Mouse (Mus musculus) kidney, adult 11 months (tissue): ENCODE measurements at regions not wholly inside any gene's neighbourhood (a gene's known extent, or its start where the extent isn't known, plus 50 kb on each side); places are given as distances from the start of the nearest gene placed in this dataset.
A peak's percentile ranks its signal among the peaks of the same experiment; 100 is the strongest.

Experiments
- DNase-seq: peaks from one replicate; pipeline ENCODE4 v3.0.0; 2022

DNA sequence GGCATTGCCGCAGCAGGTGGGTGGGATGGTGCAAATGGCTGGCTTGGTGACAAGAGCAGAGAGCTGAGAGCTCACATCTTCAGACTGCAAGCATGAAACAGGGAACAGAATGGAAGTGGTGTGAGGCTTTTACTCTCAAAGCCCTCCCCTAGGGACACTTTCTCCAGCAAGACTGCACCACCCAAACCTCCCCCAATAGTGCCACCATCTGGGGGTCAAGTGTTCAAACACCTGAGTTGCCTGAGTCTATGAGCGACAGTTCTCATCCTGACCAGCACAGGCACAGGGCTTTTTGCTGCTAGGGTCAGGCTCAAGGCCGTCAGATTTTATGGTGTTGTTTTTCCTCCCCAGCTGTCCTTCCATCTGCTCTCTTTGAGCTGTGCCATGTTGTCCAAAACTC lies 337.9 kb upstream of the Eif4g2 start:
- DNase-seq, result no peak

DNA sequence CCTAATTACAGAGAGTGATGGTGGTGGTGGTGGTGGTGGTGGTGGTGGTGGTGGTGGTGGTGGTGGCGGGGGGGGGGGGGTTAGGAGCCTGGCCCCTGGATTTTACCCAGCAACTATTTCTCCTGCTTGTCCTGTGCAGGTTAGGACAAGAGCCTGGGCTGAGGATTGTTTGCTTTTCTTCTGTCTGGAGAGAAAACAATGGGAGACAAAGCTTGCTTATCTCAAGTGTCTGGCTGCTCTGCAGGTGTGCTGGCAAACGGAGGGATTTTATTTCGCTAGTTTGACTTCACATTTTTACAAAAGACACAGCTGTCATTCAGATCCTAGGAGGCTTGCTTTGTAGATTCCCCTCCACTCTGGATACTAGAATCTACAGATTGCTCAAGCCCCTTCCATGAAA lies 334.9 kb upstream of the Eif4g2 start:
- no peak for DNase-seq

DNA sequence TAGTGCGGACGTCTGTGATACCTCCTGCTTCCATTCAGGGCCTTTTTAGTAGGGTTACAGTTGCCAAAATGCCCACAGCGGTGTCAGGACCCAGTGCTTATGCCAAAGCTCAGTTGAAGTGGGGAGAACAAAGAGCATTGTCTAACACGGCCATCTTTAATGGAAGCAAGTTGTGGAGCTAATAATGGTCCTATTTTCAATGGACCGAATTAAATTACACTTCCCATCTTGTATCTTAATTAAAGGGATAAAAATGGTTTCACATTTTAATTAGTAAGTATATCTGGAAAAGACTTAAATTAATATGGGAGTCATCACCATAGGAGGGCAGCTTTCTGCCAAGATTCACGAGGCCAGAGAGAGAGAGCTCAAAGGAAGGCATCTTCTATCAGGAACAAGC lies 333.2 kb upstream of the Eif4g2 start:
- no peak for DNase-seq

DNA sequence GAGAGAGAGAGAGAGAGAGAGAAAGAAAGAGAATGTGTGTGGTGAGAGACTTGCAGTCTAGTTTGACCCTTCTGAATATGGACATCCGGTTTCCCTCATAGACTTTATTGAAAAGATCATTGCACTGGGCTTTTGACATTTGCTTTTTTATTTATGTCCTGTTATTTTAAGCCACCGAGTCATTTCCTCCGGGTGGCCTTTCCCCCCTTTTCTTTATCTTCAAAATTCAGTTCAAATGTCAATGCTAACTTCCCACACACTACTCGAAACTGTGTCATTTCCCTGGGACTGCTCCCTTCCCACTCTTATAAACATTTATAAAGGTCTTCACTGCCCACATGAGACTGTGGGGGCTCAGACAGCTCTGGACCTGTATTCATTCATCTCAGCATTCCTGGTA lies 330.9 kb upstream of the Eif4g2 start:
- DNase-seq, result no peak

DNA sequence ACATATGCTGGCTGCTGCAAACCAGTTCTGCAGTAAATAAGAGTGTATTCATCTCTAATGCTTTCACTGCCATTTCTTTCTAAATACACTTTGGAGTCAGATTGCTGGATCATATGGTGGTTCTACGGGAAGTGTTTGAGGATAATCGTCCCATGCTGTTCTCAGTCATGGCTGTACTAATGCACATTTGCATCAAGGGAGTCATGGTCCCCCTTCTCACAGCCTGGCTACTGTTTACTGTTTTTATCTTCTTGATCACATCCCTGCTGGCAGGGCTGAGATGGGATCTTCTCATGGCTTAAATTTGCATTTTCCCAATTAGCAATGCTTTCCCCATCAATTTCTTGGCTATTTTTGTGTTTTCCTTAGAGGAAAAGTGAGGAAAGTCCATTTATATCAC lies 330.1 kb upstream of the Eif4g2 start:
- DNase-seq, result no peak

DNA sequence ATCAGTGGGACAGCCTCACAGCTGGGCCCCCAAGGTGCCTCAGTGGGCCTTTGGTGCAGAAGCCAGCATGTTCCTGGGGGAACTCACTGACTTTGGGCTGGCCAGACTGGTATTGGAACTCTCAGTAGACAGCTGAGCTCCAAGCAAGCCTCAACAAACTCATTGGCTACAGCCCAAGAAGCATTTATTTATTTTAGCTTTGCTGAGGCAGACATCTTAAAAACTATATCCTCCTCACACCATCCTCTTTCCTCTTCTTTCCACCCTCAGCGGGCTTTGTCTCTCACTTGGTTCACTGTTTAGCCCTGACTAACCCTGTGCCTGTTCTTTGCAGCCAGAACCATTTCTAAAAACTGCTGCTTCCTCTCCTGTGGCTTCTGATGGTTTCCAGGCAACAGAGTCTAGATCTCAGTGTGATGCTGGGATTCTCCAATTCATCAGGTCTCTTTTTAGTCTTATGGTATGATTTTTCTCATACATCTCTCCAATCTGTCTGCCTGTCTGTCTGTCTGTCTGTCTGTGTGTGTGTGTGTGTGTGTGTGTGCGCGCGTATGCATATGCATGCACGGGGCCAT lies 328.6 kb upstream of the Eif4g2 start:
- no peak for DNase-seq

DNA sequence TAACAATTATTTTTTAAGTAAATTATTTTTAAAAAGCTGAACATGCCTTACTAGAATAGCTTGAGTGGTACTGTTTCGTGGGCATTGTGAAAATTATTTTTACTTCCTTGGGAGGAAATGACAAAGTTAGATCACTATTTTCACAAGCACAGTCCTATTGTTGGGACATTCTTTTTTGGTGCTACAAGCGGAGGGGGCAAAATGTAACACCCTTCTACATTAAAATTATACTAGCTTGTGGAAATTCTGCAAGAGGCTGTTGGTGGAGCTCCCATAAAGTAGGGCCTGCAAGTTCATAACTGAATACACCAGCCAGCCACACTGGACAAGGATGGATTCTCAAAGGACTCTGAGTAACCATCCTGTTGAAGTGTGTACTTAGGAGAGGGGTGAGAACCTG lies 313.1 kb upstream of the Eif4g2 start:
- no peak for DNase-seq

DNA sequence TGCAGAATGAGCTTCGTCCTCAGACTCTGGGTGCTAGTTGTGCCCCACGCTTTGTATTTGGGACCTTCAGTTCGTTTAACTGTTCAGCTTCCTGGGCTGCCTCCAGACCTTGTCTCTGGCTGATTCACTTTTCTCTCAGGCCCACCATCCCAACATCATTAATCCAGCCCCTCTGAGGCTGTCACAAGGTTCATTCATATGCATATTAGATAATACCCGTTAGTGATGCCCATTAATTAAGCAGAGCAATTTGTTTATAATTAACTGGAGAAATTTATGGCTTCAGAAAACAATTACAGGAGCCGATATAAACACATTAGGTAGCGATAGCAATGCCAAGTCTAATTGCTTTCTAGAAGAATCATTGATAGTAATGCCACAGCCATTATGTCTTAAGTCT lies 312.3 kb upstream of the Eif4g2 start:
- DNase-seq, result no peak

DNA sequence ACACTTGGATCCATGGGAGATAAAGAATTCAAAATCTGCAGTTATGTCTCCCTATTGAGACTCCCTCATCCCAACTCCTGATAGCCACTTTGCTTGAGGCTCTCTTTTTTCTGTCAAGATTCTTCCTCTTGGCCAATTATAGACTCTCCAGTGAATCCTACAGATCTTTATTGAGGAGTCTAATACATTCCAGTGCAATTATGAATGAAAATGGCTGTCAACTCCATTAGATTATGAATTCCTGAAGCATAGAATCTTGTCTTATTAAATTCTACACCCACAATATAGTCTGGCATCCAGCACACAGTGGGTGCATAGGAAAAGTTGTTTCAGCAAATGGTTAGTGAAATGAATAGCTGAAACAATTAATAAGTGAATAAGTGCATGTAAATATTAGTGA lies 311.0 kb upstream of the Eif4g2 start:
- no peak for DNase-seq

DNA sequence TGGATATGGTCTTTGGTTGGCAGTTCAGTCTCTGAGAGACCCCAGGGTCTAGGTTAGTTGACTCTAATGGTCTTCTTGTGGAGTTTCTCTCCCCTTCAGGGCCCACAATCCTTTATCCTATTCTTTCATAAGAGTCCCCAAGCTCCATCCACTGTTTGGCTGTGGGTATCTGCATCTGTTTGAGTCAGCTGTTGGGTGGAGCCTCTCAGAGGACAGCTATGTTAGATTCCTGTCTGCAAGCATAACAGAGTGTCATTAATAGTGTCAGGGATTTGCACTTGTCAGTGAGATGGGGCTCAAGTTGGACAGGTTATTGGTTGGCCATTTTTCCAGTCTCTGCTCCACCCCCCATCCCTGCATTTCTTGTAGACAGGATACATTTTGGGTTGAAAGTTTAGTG lies 306.9 kb upstream of the Eif4g2 start:
- DNase-seq, result no peak

DNA sequence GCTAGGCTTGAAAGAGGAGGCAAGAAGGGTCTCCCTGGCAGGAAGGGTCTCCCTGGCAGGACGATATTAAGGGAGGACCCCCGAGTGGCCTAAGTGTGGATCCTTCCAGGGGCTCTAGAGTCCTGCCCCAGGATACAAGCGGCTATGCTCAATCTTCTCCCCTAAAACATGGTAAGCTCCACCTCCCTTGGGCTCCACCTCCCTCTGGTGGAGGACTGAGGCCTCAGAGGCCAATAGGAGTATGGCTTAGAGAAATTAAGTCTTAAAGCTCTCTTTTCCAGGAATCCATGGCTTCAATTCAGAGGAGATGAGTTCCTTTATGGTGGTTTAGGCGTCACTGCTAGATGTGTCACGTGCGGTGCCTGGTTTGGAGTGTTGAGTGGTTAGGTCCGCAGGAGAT lies 291.7 kb upstream of the Eif4g2 start:
- DNase-seq, result no peak

DNA sequence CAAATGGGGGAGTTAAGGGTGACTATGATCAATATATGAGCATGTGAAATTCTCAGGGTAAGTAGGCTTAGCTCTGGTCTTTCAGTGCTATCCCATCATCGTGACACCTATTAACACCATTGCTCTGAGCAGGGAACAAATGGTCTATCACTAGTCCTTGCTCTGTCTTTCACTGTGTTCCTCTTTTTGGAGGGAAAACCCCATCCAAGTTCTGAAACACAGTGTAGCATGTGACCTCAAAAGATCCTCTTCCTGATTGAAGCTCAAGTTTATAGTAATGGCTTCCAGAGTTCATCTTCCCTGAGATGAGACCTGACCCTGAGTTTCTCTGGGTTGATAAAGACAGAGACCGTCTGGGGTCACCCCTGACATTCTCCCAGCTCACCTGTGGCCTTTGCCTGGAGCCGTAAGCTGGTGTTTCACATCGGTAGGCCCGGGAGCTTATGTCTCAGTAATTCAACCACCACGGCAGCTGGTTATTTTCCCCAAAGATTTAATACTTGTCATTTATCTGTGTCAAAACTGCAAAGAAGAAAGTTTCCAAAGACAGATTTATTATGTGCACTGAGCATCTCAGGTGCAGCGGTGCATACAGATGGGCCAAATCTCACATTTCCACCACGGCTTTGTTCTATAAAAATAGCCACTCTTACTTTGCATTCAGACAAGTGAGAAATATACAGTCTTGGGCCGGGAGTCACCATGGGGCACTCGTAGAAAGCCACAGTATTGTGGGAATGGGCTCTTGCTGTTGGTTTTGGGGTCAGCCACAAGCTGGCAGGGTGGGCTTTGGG lies 290.7 kb upstream of the Eif4g2 start:
- no peak for DNase-seq

DNA sequence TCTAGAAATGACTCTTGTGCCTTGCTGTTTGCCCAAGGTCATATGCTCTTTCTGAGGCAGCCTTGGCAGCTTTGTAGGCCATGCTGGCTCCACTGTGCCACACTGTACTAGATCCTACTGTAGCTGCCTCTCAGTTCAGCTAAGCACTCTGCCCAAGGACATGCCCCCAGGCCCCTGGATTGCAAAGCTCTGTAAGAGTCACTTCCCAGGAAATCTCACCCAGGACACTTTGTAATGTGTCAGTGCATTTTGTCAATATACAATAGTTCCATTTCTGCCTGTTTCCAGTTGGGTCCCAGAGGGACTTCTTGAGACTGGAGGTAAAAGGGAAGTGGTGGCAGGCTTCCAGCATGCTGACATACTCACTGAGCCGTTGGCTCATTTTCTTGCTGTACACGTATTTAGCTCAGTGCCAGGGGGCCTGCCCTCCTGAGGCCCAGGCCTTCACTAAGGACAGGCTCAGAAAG lies 287.6 kb upstream of the Eif4g2 start:
- peak; percentile 13 for DNase-seq

DNA sequence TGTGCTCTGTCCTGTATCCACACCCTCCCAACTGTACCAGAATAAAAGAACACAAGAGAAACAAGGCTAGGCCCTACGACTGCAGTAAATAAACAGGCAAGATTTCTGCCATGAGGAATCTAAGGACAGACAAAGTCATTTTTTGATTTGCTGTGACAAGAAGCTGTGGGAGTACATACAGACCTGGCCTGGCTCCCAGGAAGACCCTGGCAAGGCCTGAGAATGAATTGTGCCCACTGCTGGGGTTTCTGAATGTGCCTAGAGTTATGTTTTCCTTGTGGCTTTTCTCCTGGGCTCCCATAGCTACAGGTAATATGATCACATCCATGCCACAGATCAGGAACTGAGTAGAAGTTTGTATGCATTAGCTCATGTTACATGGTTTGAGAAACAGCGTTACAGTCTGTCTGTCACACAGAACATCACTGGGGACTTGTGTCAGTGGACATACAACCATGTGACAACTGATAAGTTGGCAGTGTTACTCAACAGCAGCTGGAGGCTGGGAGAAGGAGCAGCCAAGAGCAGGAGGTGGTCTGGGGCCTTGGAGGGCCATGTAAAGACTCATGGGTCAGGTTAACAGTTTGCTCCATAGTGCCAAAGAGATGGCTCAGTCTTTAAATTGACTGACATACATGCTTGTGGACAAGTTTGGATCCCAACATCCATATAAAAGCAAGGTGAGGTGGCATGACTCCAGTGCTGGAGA lies 285.6 kb upstream of the Eif4g2 start:
- DNase-seq, result no peak

DNA sequence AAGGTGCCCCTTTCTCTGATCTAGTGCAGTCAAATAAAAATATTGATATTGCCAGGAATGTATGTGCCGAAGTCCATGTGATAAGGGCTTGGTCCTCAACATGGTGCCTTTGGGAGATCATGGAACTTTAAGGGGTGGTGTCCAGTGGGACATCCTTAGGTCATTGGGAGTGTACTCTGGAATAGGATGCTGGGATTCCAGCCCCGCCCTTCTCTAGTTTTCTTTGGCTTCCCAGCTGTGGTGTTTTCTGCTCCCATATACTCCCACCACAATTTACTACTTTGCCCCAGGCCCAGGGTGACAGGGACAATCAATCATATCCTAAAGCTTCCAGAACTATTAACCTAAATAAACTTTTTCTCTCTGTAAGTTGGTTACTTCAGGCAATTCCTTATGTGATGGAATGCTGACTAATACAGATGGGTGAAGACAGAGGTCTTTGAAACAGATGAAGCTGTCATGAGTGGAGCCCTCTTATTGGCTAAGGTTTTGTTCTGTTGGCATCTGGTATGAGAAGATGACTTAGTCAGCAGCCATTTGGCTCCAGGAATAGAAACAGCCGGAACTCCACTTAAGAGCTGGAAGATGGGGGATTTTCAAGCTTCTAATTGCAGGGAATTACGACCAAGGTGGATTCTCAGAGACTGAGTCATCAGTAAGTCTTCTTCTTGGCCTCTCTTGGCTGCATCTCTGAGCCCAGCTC lies 284.3 kb upstream of the Eif4g2 start:
- DNase-seq, result no peak

DNA sequence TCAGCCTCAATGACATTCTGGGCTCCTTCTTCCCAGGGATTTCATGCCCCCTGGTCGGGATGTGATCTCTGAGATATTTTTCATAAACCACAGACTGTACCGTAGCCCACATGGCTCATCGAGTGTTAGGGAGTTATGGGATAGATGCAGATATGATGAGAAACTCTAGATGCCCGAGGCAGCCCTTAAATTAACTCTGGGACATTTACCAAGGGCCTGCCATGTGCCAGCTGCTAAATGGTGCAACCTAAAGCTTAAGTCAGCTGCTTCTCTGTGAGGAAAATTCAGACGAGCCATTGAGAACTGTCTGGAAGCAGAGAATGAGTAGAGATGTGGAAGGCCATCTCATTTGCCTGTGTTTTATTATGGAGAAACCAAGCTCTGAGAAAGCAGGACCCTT lies 282.6 kb upstream of the Eif4g2 start:
- DNase-seq, result no peak

DNA sequence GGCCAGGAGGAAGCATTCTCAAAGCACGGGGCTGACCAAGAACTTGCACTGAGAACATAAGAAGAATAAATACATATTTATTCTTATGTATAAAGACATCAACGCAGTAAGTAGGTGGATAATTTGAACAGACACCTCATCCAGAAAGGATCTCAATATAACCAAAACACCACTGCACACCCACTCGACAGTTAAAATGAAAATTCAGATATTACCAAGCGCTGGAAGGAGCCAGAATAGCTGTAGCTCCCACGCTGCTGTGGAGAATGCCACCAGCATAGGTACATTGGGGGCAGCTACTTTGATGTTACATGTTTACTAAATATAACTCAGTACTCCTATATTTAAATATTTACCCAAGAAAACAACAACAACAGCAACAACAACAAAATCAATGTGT lies 280.4 kb upstream of the Eif4g2 start:
- no peak for DNase-seq

DNA sequence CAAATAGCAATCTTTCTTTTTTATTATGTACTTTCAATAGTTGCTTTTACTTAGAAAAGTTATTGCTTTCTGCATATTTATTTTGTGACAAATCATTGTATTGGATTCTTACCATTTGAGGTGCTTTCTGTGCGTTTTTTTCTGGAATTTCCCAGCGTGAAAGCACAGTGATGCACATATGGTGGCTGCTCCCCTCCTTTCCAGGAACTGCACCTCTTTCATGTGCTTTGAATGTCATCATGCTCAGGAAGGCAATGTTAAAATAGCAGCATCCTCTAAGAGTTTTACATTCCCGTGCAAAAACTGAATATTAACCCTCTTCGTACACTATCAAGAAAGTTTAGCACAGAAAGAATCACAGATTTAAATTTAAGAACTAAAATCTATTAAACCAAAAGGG lies 279.8 kb upstream of the Eif4g2 start:
- DNase-seq, result no peak

DNA sequence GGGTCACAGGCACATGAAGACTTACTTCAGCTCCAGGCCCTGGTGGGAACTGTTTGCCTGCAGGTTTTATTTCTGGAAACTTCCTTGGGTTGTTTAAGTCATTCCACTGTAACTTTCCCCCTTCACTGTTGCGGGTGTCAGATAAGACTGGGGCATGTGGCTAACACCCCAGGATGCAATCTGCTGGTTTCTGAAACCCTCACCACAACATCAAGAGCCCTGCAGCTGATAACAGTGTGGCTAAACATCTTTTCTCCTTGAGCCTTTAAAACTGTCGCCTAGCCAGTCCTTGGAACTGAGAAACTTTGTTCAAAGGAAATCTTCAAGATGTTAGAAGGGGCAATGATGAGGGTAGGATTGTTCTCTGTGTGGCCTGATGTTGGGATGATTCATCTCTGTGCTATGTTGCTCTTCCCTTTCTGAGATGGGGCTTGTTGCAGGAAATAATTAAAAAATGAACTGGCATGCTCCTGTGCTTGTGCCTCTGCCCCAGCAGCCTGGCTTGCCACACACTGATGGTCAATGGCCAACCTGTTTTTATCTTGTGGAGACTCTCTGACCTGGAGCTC lies 272.3 kb upstream of the Eif4g2 start:
- no peak for DNase-seq

DNA sequence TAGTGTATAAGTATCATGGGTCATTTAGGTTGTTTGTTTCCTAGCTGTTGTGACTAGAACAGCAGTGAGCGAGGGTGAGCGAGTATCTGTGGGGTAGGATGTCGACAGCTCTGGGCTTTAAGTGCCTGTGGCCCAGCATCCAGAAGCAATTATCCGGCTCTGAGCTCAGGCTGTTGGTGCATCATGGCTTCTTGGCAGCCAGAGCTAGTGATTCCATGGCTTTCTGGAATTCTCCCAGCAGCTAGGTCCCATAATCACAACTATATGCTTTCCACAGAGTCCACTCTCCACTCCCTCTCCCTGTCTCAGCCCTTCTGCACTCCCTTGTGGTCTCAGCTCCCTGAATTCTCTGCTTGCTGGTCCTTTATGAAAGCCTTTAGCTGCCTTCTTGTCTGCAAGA lies 271.2 kb upstream of the Eif4g2 start:
- DNase-seq, result no peak

DNA sequence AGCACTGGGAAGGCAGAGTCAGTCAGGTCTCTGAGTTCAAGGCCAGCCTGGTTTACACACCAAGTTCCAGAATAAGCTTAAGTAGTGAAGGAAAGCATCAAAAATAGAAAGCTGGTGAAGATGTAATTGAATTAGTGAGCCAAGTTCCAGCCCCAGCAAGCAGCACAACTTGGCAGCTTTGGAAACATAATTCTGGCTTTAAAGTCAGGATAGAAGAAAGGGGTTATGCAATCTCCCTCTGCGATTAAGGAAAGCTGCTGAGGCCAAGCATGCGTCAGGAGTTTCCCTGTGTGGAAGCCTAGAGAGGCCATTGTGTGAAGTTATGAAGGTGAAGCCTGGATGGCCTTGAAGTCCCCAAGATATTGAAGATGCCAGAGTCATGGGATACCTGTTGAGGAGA lies 269.3 kb upstream of the Eif4g2 start:
- DNase-seq, result no peak

DNA sequence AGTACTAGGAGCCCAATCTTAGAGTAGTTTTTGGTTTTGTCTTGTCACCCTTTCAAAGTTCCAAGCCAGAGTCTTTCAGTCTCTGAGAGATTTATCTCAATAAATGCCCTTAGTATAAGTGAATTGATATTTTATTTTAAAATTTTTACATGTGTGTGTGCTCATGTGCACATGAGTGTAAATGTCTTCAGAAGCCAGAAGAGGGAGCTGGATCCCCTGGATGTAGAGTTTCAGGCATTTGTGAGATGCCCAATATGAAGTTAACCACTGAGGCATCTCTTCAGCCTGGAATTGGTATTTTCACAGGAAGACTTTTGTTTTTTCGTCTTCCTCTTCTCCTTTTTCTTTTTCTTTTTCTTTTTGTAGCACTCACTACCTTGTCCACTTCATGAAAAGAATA lies 262.3 kb upstream of the Eif4g2 start:
- no peak for DNase-seq

DNA sequence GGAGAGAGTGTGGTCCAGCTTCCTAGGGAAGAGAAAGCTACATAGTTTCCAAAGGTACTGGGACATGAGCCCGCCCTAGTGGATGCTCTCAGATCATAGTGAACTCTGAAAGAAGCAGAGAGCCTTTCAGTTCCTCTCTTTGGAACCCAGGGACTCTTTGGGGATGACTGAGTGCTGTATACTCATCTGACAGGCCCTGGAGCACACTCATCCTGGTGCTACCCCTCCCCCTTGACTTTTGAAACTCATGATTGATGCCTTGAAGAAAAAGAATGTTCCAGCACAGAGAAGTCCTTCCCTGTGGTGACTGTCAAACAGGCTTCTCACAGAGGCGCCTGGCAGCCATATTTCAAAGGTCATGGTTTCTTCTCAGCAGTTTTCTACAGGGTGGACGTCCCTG lies 254.2 kb upstream of the Eif4g2 start:
- no peak for DNase-seq
